Mouse (Mus musculus) retina, postnatal 1 day (tissue): ENCODE results near the gene Olfr523.

Experiments used
- DNase-seq: peaks from one replicate; pipeline ENCODE4 v3.0.0-alpha.2; 2012

The Olfr523 gene

GRCm38 (mm10) chr7:140184206-140184605, 11.2 kb downstream of the Olfr523 start:
- DNase-seq = no peak

- no peak for DNase-seq
Measured at GRCm38 (mm10) chr7:140186646-140187620, 13.9 kb downstream of the Olfr523 start.

GRCm38 (mm10) chr7:140187721-140188390, 14.8 kb downstream of the Olfr523 start:
- no peak for DNase-seq

GRCm38 (mm10) chr7:140188391-140189328, 15.6 kb downstream of the Olfr523 start:
- DNase-seq = peak; percentile 59

- DNase-seq = no peak
Measured at GRCm38 (mm10) chr7:140190435-140190834, 17.4 kb downstream of the Olfr523 start.

GRCm38 (mm10) chr7:140192445-140192844, 19.4 kb downstream of the Olfr523 start:
- DNase-seq = no peak

- no peak for DNase-seq
Measured at GRCm38 (mm10) chr7:140192851-140193250, 19.8 kb downstream of the Olfr523 start.

GRCm38 (mm10) chr7:140194031-140194430, 21.0 kb downstream of the Olfr523 start:
- no peak for DNase-seq

GRCm38 (mm10) chr7:140196002-140196401, 23.0 kb downstream of the Olfr523 start:
- DNase-seq = no peak

- no peak for DNase-seq
Measured at GRCm38 (mm10) chr7:140201090-140201489, 28.1 kb downstream of the Olfr523 start.

GRCm38 (mm10) chr7:140205864-140206263, 32.8 kb downstream of the Olfr523 start, which contains the start of gene Olfr524:
Gene Olfr524 (minus strand): TSS chr7:140205964.
- DNase-seq = no peak

- no peak for DNase-seq
Measured at GRCm38 (mm10) chr7:140206904-140207303, 33.9 kb downstream of the Olfr523 start.

GRCm38 (mm10) chr7:140208153-140208552, 35.1 kb downstream of the Olfr523 start:
- DNase-seq = no peak

GRCm38 (mm10) chr7:140208677-140209076, 35.7 kb downstream of the Olfr523 start:
- DNase-seq = no peak

- DNase-seq = no peak
Measured at GRCm38 (mm10) chr7:140213841-140214240, 40.8 kb downstream of the Olfr523 start.

GRCm38 (mm10) chr7:140217967-140218366, 45.0 kb downstream of the Olfr523 start, which contains the start of gene Cd163l1:
Gene Cd163l1 (plus strand): TSS chr7:140218267.
- DNase-seq = no peak

GRCm38 (mm10) chr7:140219268-140219667, 46.3 kb downstream of the Olfr523 start:
- no peak for DNase-seq

GRCm38 (mm10) chr7:140220375-140220774, 47.4 kb downstream of the Olfr523 start:
- DNase-seq = no peak

GRCm38 (mm10) chr7:140224209-140224608, 51.2 kb downstream of the Olfr523 start:
- DNase-seq = no peak
